Mouse (Mus musculus) v-Abl transformed pro-B cells (cell line): Measurements from ENCODE around the gene Vipr2.

Experiments used
- in situ Hi-C, 2 experiments: fragments of 400-800 bp; cut with MboI; formaldehyde crosslinking; loops; one replicate each; pipeline ENCODE4 v1.15.1; 2025; ENCODE audit not compliant: unreplicated experiment in 2 of 2

Vipr2 gene

DNA sequence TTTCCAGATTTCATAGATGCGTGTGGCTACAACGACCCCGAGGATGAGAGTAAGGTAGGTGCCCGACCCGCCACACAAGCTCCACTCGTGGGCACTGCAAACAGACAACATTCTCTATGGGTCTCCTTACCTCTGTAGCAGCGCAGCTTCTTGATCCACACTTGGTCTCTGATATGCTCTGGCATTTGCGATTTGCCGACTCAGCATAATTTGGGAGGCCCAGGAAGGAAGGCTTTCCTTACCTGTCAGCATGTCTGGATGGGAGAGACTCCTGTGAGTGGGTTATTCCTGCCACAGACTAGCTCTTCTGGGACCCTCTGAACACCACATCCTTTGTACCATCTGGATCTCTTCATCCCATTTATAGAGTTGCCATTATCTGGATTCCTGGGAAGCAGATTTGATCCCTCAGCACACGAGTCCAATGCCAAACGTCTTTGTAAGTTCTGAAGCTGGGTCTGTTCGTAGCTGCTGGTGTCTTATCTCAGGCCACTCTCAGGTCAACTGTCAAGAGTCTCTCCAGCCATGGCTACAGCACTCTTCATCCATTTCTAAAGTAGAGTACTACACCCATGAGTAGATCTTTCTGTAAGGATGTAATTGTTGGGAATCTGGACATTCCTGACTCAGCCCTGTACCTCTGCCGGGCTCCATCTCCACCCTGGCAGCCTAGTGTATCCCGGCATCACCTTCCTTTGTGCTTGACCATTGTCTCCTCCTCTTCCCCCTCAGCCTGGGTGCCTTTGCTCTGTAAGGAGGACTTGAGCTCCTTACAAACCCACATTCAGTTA is 17.4 kb downstream of the Vipr2 start:
- in situ Hi-C loops, result loop anchor here in 1 of 2 experiments (25.0 kb wide), 1 partner anchor 1242 kb away; no protein-coding TSS in a partner anchor

DNA sequence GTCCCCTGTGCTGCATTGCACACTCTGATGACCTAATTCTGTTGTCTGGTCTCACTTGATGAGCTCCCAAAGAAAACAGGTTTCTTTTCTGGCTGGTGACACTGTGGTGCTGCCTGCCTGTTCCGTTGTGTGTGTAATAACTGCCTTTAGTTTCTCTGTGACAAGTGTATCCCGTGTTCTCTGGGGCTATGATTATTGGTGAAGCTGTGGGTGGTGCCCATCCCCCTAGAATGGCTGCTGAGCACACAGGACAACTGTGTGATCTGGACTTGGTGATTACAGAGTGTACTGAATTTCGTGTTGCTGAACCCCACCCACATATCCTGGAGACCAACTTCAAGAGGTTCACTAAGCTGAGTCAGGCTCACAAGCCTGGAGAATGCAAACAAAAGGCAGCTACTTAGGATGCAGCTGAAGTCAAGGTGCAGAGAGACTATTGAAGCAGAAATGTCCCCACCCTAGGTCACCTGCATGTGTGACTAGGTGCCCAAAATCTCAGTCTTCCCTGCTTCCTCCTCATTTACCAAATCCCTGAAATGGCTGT is 18.9 kb downstream of the Vipr2 start:
- in situ Hi-C loops, result loop anchor here in 1 of 2 experiments (25.0 kb wide), 1 partner anchor 1241 kb away; no protein-coding TSS in a partner anchor

DNA sequence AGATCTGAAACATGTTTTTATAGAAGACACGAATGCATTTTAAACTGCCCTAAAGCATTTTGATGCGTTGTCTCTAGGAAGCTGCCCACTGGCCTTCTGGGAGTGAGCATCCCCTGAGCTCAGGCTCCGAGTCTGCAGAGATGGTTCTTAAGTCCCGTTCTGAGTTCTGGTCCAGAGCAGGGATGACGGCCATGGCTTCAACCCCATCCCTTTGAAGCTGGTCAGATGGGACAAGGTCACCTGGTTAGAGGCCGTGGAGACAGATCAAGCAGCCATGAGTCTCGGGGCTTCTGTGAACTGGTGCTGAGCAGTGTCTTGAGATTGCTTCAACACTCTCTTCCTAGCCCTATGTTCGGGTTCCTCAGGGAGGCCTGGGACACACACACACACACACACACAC is 19.6 kb downstream of the Vipr2 start:
- in situ Hi-C loops, result loop anchor here in 1 of 2 experiments (25.0 kb wide), 1 partner anchor 1240 kb away; no protein-coding TSS in a partner anchor

DNA sequence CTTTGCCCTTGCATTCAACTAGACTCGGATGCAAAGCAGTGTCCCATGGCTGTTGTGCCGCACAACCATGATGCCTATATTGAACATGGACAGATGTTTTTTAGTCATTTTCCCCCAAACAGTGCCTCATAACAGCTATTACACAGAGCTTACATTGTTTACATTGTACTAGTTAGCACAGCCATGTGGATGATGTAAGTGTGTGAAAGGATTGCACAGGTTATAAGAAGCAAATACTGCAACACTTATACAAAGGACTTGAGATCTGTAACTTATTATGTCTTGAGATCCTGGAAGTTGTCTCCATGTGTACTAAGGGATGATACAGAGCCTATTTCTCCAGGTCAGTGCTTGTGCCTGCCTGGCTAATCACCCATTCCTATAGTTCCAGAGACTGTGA is 24.4 kb downstream of the Vipr2 start:
- in situ Hi-C loops, result no loop called here

DNA sequence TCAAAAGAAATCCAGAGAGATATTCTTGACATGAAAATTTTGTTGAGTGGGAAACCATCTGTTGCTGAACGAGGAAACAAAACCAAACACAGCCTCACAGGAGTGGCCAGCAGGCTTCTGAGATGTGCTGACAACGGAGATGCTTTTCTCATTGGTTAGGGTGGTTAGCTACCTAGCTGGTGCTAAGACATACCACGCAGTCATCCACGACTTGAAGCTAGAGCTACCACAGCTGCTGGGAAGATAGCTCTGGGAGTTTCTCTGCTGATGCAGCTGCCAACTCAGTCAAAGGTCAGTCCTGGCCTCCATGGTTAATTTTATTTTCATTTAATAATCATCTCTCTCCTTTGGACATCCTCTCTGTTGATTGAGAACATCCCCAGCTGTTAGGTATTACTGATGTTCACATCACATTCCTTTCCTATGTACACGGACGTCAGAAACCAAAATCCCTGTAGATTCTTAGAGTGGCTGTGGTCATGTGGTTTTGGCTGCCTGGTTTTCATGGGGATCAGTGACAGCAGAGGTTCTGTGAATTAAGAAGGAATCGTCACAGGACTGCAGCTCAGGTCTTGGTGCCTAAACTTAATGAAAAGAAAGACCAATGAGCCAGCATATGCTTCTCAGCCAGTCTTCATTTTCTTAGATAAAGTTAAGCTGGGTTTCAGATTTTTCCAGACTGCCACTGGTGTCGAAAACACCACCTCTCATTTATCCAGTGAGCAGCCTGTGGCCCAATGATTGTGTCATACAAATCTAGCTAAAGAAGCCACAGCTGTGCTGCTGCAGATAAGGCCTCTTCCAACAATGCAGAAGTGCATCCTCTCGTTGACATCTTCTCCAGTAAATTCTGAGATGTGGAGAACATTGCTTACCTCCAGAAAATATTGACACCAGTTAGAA is 32.2 kb downstream of the Vipr2 start:
- in situ Hi-C loops, result no loop called here

DNA sequence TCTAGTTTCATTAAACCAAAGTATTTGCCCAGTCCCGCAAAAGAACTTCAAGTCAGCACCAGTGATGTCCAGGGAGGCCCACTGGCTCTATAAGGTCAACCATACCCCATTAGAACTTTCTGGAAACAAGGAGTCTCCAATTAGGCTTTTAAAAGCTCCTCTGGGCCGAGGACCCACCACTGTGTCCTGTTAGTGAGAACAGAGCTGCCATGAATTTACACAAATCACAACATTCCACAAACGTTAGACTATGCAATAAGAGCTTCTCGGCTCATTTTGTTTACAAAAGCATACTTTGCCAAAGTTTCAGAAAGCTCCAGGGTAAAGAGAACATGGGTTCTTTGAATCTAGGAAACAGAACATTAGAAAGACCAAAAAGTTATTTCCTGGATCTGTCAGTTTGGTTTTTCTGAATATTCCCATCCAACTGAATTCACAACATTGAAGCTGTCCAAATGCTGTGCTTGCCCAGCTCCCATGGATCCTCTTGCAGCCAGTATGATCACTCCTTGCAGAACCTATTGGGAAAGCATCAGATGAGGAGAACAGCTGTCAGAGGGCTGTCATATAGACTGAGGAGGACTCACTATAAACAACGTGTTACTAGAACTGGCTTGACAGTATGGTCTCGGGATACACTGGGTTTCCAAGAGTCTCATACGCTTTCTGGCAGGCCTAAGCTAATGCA is 33.6 kb downstream of the Vipr2 start:
- in situ Hi-C loops, result no loop called here

DNA sequence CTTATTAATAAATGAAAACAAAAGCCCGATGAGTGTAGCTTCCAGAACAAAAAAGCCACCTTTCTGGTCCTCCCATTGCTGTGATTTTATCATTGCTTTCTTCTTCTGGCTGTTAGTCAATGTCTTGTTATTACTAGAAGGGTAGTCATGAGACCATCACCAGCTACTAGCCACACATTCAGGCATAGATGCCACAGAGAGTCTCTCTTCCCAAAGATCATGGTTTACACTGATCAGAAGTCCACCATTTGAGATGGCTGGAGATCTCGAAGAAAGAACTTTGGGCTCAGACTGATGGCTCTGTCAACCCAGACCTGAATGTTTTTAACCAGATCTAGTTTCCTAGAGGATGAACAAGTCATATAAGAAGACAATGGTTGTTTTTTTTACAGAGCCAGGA is 38.3 kb downstream of the Vipr2 start:
- in situ Hi-C loops, result no loop called here

DNA sequence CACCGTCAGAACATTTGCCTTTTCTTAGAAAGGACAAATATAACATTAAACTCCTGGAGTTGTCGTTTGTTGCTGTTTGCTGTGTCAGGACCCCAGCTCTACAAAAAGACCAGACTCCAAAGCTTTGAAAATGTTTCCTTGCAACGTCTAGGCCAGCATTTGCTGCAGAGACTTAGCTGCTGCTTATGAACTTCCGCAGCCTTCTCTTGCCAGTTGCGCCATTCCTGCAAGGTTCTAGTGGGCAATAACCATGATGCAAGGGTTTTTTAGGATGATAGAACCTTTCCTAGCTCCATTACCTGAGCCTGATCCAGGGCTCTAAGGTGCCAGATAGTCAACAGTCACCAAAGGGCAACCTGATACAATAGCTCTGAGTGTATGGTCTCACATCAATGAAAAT is 38.9 kb downstream of the Vipr2 start:
- in situ Hi-C loops, result no loop called here

DNA sequence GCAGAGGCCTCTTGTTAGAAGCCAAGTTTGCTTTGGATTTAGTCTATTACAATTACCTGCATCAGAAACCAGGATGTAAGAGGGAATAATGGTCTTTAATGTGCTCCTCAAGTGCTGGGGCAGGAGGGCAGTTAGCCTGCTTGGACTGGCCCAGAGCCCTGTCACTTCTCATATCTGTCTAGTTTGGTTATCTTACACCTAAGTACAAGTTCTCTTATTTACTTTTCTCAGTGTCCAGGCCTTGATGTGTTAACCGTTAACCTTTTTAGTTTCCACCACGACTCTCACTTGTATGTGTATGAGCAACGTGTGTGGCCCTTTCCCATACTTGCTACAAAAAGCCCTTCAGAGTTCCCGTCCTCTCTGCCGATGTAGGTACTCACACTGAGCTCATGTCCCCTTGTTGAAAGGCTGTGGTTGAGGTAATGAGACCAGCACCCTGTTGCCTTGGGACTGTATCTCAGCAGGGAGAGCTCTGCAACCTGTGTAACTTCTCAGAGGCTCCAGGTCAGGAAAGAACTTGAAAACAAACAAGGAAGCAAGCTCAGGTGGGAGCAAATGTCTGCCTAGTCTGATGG is 39.9 kb downstream of the Vipr2 start:
- in situ Hi-C loops, result no loop called here

DNA sequence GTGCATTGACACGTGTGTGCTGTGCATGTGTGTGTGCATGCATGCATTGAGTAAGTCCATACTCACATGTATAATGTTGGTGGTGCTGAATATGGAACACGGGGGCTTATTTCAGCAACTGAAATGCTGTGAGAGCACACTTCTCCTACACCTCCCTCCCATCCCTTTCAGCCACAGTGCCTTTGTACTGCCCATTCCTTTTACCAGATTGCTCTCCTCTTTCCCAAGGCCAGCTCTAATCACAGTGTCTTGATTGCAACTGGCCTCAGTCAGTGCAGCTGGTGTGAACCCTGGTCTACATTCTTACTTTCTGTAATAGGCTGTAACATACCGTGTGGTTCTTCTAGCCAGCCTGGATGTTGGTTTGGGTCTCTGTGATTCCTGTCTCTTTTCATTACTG is 41.5 kb downstream of the Vipr2 start:
- in situ Hi-C loops, result no loop called here

DNA sequence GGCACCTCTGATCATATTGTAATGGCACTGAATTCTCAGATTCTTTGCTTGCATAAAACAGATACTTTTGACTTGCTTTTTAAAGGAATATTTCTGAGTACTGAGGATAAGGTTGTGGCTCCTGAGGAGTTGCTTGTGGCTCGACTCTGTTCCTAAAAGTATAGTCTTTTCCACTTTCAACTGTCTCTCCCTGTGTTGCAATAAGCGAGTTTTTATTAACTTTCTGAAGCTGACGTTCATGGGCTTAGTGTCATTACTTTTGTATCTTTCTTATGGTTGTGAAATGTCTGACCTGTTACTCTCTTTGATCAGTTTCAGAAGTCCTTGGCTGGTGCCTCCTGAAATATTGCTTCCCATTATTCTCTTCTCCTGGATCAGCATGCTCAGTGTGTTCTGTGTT is 46.3 kb downstream of the Vipr2 start:
- in situ Hi-C loops, result no loop called here

DNA sequence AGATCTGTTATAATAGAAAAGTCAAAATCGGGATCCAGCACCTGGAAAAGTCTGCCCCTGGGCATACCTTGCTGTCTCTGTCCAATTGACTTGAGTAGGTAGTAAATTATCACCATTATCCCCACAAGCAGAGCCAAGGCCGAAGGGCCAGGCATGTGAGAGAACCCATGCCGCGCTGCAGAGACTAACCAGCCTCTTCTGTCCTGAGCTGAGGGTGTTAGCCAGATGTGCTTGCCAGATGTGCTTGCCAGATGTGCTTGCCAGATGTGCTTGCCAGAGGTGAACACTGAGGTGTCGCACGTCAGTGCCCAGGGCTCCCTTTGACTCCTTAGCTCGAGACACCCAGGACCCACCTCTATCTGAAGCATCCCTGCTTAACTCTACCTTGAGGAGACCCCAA is 53.4 kb downstream of the Vipr2 start:
- in situ Hi-C loops, result no loop called here

DNA sequence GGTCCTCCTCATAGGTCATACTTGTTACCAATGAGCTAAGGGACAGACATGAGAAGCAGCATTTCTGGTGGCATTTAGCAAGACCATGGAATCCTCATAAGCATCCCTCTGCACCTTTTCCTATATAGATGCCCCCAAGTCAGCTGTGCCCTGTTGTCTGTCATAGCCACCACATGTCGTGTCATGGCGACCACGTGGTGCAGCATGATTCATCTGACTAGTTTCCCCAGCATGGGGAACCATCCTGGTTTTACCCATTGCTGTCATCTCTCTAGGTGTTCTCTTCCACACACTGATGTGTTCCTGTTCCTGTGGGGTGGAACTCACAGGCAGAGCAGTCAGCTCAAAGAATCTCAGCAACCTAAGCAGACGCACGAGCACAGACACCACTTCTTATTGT is 55.4 kb downstream of the Vipr2 start:
- in situ Hi-C loops, result no loop called here

DNA sequence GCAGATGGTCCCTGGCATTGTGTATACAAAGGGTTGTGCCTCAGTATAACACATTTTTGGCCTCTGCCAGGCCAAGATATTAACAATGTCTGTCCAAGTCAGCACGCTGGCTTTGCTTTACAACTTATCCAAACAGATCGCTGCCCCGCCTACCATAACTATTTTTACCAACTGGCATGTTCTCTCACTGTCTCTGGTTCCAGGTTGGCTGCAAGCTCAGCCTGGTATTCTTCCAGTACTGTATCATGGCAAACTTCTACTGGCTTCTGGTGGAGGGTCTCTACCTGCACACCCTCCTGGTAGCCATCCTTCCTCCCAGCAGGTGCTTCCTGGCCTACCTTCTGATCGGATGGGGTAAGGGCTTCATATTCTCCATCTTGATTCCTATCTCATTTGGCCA is 58.4 kb downstream of the Vipr2 start:
- in situ Hi-C loops, result no loop called here

DNA sequence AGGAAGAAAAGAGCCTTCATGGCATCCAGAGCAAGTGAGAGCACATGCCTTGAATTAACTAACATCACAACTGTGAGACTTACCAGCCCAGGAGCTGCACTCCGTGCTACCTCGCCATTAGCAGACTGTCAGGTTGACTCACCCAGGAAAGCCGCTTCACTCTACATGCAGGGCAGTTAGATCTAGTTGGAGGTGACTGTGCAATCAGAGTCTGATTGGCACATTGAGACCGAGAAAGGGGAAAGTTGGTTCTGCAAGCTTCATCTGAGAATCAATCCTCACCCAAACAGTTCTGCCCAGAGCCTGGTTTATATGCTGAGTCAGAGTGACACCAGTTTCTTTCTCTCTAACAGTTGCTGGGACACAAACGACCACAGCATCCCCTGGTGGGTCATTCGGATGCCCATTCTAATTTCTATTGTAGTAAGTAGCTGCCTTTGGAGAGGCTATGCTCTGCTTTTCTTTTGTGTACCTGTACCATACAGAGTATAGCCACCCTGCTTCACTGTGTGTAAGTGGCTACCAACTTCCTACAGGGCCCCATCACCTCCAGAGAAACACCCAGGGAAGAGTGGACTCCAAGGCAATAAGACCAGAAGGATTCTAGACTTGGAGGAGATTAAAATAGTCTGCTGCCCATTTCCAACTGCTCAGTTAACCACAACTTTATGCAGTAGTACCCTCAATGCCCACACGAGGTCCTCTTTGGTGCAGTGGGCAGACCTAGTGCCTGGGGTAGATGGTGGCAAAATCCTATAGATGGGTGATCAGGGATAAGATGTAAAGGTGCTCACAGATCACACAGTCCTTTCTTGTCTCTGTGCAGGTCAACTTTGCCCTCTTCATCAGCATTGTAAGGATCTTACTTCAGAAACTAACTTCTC is 61.0 kb downstream of the Vipr2 start:
- in situ Hi-C loops, result no loop called here

DNA sequence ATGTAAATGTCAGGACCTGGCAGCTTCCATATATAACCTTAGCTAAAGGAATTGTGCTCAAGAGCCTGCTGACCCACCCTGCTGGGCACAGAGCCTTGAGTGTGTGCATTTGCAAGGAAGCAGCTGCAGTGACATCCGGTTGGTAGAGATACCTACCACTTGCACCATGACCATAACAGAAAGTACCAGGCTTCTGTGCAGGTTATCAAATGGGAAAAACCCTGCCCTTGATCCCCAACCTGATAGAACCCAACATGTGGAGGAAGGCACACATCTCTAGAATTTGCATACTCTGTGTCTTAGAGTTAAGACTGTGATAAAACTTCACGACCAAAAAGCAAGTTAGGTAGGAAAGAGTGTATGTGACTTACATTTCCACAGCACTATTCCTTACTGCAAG is 63.1 kb downstream of the Vipr2 start:
- in situ Hi-C loops, result loop anchor here in 1 of 2 experiments (5.0 kb wide), 1 partner anchor 62 kb away; no protein-coding TSS in a partner anchor

DNA sequence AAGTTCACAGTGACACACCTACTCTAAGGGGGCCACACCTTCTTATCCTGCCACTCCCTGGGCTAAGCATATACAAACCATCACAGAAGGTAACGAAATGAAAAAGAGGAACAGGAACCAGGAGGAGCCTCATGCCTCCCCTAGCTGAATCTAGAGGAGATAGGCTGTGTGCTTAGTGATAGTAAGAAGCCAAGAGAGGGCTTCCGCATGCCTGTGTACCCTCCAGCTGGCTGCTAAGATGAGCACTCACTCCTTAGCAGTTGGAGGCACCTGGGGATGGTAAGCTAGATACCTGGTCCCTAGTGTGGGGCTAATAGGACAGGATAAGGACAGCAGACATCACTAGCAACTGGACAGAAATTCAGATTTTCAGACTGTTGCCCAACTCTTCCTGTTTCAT is 64.3 kb downstream of the Vipr2 start:
- in situ Hi-C loops, result loop anchor here in 1 of 2 experiments (5.0 kb wide), 1 partner anchor 60 kb away; no protein-coding TSS in a partner anchor

DNA sequence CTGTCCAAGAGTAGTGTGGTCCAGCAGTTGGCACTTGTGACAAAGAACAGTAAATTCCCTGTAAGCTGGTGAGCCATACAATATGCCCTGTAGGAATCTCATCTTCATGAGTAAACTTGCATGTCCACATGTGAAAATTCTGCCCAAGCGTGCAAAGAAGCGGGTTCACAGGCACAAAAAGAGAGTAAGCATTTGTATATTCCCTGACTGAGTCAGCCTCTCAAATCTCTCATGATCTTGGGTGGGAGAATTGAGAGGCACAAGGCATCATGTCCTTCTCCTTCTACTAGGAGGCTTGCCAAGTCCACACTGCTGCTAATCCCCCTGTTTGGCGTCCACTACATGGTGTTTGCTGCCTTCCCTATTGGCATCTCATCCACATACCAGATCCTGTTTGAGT is 64.9 kb downstream of the Vipr2 start:
- in situ Hi-C loops, result loop anchor here in 1 of 2 experiments (5.0 kb wide), 1 partner anchor 60 kb away; no protein-coding TSS in a partner anchor

DNA sequence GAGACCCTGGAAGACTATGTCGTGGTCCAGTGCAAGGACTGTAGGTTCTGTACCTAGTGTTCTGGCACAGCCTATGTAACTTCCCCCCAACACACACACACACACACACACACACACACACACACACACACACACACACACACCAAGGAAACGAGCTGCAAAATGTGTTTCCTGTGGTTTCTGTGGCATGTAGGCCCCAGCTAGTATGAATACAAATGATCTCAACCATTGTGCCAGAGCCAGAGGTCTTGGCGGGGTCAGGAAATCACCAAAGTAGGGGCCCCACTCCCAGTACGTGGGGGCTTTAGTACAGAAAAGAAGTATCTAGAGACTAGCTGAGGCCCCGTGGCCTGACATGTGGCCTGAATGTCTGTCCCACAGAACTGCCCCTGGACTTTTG is 67.7 kb downstream of the Vipr2 start:
- in situ Hi-C loops, result no loop called here
